Mouse (Mus musculus) T-cell, adult 2 months (primary cell): ENCODE data around the gene Zc3h18.
A peak's percentile ranks its signal among the peaks of the same experiment; 100 is the strongest.

Source experiments
- DNase-seq: peaks from one replicate; pipeline ENCODE4 v3.0.0; 2022; ENCODE audit warnings: low spot score

The Zc3h18 gene

DNA sequence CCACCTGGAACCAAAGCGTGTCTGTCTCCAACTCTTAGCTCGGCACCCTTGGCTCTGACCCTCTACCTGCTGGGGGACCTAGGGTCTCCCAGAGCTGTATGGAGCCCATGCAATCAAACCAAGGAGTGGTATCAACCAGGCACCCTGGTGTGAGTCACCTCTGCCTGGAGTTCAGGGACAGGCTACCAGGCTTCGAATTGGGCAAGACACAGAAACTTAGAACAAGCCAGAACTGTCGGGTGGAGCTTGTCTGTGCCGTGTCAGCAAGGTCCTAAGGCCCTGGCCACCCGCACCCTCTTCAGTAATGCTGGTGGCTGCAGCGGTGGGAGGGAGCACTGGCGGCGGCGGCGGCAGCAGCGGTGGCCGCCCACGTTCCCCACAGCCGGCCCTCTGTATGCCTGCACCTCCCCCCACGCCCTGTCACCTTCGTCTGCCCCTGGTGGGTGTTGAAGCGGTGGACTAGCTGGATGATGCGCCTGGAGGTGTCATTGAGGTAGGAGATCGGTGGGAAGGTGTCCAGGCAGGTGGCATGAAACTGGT is 60.2 kb downstream of the Zc3h18 start:
- DNase-seq, result no peak

DNA sequence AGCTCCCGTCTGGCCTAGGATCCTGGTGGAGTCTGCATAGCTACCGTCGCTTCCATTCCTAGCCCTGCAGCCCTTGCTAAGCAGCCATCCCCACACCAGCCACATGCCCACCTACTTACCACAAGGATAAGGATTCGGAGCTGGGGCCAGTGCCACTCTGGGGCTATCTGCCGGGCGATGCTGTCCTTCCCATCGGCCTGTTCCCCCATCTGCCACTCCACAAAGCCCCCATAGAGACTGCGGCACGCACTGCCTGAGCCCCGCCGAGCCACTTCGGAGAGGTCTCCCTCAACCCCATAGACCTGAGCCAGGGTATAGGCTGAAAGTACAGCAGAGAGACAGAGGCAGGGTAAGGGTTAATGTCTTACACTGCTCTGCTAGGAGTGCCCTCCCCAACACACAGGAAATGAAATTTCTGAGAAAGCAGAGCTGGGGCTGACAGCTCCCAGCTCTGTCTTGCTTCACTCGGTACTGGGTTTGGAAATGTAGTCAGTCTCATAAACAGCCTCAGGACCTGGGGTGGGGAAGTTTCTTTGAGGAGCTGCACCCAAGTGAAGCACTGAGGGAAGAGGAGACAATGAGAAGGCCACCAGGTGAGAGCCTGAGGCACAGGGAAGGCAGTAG is 61.4 kb downstream of the Zc3h18 start:
- peak; percentile 28 for DNase-seq

DNA sequence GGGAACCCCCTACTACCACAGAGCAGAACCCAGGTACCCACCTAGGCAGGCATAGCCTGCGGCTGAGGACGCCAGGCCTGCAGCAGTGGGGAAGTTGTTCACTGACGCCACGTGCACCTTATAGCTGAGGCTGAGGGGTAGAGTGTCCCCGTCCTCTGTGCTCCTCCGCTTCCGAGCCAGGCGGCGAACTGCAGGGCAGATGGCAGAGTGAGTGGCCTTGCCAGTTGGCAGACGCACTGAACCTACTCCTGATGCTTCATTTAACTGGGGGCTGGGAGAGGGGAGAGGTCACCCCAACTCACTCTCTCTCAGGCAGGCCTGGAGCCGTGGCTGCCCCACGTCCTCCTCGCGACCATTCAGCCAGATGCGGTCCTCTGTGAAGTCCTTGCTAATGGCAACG is 62.9 kb downstream of the Zc3h18 start:
- no peak for DNase-seq

DNA sequence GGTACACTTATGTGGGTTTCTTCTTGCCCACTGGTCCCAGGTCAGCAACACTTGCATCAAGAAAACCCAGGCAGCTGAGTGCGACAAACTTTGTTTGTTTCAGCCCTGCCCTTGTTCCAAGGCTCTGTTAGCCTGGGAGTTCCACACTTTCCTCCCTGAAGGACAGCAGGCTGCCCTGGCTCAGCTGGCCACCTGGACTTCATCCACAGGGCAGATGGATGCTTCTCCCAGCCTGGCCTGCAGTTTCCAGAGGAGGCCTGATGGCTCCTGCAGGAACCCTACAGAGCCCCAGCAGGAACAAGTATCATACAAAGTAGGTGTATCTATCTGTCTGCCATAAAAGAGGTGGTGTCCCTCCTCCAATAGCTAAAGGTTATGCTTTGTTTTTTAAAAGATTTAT is 64.9 kb downstream of the Zc3h18 start:
- DNase-seq, result no peak

DNA sequence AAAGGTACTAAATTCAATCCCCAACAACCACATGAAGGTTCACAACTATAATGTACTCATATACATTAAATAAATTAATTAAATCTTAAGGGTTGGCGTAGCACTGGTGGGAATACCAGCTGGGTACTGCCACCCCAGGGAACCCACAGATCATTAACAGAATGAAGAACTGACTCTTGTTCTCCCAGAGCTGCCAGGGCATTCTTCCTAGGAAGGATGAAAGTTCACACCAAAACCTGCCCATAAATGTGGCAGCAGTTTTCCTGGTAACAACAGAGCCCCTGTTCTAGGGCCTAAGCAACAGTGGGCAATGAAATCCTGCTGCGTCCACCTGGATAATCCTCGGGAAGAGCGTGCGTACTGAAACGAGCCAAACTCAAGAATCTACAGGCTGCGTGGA is 65.9 kb downstream of the Zc3h18 start:
- DNase-seq, result no peak

DNA sequence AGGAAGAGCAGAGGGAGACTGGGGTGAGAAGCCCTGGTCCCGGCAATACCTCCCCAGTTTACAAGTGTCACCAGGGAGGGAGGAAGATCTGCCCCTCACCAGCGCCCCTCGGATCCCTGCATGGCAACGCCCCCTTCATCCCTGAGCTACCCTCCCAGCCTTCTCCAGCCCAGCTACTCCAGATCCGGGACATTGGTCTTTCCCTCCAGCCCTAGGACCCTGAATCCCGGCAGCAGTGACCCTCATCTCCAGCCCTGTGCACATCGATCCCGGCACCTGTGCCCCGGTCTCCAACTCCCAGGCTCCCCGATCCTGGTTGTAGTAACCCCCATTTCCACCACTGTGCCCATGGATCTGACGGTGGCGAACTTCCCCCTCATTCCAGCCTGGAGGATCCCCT is 66.4 kb downstream of the Zc3h18 start:
- DNase-seq, result no peak

DNA sequence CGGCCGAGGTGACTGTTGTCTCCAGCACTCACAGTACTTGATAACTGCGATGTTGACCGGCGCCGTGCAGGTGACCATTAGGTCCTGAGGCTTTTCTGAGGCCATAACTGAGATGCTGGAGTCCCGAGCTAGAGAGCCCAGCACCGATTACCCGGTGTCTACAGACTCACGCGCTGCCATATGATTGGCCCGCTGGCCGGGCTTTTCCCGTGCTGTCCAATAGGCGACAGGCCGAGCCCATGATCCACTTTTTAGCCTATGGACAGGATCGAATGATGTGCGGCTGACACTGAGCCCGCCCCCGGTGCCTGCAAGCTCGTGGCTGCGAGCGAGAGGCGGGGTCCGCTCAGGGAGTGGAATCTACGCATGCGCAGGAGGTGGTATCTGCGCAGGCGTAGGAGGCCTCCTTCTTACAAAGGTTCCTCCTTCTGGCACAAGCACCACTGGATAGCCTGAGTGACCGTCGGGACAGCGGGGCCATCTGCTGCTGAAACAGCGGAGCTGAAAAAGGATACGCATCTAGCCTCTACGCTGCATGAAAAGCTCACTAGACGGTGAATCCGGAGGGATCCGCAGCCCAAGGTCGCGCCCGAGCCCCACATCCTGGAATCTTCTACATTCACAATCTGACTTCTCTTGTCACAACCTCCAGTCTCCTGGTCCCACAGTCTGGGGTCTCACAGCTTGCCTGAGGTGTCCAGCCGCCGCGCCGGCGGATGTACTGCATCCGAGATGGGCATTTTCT is 67.0 kb downstream of the Zc3h18 start, which contains the start of gene Mvd:
Mvd (minus strand) TSS at position 161 of the 745 bp plus-strand sequence.
- DNase-seq, result peak; percentile 99

DNA sequence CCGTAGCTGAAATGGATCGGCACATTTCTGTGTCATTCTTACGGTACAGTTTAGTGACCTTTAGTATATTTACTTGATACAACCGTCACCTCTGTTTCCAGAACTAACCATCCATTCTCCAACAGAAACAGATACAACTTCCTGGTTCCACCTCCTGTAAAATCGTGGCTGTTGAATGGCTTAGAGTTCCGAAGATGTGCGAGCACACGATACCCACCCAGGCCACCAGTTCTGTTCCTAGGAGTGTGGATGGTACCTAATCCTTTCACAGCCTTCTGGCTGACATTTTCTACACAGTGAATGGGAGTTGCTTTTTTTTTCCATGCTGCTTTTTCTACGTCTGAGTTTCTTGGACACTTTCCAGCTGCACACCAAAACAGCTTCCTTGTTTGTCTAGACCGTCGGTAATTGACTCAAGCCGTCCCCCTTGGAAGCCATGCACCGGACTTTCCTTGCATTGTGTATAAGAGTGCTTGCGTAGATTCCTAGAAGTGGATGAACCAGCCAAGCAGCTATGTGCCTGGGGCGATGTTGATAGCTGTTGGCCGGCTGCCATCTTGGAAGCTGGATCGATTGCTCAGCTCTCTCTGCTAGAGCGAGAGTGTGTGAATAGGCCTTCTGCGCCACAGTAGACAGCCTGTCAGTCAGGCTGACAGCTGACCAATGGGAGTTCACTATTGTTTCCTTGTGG is 67.8 kb downstream of the Zc3h18 start:
- peak; percentile 60 for DNase-seq

DNA sequence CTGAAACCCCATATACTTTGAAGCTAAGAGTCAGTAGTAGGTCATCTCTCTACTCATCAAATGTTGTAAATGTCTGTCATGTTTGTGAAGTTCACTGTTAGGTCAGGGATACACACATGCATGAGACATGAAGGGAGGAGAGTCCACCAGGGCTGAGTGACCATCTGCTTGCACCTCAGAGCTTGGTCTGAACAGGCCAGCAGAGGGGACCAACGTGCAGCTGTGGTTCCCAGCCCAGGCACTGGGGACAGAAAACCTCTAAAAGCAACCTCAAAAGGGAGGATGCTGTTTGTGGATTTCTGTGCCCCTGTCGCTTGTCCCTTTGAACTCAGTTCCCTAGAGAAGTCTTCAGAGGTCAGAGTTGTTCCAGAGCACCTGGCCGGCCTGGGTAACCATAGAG is 68.8 kb downstream of the Zc3h18 start:
- DNase-seq, result no peak

DNA sequence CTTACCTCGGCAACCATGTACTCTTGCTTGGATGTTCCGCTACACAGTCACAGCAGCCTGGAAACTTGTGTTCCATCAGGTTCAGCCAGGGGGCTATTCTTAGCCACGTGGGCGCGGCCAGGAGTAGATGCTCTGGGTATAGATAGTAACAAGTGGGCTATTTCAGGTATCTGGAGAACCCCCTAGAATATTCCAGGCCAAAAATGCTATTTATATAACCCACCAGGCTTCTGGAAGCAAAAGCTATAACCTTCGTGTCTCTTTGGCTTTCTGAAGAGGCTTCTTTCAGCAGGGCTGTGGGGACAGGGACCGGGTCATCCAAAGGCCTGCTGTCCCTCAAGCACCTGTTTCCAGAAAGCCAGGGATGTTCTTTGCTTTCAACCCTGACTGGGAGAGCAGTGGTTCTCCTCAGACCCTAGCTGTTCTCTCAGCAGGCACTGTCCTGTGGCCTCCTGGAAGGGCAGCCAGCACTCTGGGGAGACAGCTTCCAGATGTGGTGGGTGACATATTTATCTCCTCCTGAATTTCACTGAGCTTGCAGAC is 74.8 kb downstream of the Zc3h18 start:
- DNase-seq, result no peak

DNA sequence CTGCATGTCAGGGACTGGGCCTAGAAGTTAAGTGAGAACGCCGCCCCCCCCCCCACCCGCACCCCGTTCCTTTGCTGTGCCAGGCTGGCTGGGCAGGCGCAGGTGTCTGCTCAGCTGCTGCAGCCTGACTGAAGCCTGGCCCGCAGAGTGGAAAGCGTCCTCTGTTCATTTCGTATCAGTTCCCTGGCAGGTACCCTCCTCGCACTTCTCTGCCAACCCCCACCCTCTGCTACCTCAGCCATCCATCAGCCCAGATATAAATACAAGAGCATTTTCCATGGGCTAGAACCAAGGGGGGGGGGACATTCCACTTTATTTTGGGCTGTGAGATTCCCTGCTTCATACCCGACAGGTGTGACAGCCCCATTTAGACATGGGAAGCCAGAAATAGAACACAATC is 75.7 kb downstream of the Zc3h18 start:
- no peak for DNase-seq

DNA sequence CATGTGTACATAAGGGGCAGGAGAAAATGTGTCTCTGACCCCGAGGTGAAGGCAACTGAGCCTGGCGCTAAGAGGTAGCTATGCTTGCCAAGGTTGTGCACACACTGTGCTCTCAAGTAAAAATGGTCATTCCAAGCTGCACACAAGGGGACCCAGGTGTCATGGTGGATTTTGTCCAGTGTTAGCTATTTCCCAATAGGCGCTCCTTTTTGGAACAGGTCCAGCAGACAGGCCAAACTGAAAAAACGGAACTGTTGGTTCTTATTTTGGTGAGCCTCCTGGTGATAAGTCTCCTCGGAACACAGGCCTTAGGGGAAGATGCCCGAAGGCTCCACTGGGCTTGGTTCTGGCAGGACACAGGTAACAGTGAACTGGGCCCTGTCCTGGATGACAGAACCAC is 78.0 kb downstream of the Zc3h18 start:
- no peak for DNase-seq

DNA sequence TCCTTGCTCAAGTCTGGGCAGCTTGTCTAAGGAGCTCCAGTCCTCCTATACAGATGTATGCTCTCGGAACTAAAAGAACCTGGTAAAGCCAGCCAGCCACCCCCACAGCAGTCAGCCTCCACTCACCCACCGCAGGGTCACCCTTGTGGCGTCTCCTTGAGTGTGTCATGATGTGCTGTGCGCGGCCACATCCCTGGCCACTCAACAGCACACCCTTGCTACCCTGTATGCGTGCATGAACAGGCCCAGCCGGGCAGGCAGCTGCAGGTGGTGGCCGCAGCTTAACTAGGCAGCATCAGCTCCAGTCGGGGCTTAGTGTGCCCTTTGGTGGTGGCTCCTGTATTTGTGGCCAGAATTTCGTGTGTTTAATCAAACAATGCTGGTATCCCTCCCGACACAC is 80.8 kb downstream of the Zc3h18 start:
- no peak for DNase-seq

DNA sequence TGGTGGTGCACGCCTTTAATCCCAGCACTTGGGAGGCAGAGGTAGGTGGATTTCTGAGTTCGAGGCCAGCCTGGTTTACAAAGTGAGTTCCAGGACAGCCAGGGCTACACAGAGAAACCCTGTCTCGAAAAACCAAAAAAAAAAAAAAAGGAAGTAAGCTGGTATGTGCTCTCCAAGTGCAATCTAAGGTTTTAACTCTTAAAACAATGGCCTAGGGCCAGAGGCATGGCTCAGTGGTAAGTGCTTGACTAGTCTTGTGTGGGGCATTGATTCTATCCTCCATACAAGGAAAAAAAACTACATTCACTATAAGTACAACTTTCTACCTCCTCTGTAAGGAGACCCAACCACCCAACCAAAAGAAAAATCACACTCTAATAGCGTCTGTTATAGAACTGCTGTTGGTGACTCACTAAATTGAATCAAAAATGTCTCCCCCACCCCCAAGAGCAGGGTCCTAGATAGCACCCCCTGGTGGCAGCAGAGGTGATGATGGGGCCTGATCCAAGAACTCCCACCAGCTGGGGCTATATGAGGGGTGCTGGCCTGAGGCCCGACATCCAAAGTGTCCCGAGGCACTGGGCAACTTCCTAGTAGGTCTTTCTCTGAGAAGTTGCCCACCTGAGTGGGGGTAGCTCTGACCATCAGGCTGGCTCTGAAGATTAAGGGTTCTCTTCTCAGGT is 83.0 kb downstream of the Zc3h18 start:
- DNase-seq, result peak; percentile 64

DNA sequence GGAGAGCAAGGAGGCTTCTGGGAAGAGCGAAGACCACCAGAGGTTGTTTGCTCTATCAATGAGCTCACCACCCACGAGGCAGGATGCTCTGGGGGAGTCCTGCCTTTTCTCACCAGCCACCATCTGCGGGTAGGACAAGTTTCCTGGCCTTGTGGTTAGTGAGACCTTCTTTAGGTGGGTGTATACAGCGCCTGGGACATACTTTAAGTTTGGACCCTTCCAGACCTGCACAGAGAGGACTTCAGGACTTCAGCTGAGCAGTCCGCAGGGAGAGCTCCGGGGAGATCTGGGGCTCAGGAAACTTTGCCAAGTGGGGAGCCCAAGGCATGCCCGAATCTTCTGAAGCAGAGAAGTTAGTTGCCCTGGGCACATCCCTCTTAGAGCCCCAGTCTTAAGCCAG is 83.6 kb downstream of the Zc3h18 start:
- DNase-seq, result peak; percentile 55

DNA sequence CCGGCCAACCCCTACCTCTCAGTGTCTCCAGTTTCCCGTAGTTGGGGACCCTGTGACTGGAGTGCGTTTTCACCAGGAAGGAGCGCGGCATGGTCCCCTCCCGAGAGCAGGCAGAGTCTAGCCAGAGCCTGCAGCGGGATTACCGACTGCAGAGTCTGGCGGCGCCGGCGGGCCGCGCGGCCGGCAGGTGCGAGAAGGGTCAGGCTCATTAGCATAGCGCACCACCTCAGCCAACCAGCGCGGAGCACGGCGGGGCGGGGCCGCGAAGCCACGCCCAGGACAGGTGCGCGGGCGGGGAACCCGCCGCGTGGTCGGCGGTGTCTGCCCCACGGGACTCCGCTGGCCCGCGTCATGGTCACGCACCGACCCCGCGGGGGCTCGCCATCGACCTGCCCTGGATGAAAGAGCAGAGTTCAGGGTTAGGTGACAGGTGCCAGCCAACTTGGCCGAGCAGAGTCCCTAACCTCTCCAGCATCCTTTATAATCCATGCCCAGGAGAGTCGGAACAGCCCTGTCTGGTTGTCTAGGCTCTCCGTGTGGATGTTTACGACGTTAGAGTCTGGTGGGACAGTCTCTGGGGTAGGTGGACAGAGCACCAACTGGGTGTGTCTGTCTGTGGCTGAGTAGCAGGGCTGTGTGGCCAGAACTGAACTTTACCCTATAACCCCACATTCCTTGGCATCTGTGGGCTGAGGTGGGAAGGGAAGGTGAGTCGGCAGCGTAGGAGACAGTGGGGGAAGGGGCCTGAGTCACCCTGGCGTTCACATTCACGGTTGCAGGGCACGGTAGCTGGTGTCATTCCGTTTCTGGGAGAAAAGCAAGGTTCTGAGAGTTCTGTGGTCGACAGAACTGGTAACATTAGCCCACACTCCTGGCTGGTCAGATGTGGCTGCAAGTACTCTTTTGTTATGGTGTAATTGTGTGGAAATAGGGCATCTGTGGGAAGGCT is 84.4 kb downstream of the Zc3h18 start, which contains the start of gene Snai3:
Snai3 (minus strand) TSS at position 210 of the 949 bp plus-strand sequence.
- peak; percentile 59 for DNase-seq

DNA sequence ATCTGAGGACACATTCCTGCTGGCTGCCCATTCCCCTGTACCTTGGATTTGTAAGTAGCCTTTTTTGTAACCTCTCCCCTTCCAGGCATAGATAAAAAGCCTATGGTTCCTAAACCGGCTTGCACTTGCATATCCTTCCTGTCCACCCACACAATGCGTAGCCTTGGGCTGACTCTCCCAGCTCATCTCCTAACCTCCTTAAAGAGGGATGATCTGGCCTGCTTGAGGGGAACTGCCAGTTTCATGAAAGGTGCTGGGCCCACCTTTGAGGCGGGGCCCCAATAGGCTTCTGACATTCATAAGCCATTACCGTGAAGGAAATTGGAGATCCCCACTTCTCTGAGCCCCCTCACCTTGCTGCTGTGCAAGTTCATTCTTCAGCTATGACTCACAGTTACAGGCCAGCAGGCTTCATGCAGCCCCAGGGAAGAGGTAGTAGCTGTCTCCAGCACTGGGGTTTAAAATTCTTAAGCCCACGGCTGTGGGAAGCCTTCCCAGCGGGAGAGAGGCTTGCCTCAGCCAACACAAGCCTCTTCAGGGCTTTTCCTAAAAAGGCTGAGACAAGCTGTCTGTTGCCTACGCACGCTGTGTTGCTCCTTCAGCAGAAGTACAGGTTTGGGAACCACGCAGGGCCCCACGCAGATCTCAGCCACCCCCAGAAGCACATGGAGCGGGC is 85.2 kb downstream of the Zc3h18 start:
- DNase-seq, result no peak

DNA sequence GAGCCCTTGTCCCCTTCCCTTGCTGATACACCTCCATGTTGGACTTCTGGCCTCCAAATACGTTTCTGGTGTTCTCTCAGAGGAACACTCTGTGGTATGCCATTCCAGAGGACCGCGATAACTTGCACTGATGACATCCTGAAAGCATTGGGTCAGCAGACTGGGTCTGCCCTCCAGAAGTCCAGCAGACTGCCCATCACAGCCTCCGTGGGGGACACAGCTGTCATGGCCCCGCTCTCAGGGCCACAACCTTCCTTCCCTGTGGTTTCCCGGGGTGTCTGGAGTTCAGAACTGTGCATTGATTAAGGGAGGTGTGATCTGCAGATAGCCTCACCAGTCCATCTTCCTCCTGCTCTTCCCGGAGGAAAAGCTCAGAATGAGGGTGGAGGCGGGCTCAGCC is 86.1 kb downstream of the Zc3h18 start:
- DNase-seq, result no peak

DNA sequence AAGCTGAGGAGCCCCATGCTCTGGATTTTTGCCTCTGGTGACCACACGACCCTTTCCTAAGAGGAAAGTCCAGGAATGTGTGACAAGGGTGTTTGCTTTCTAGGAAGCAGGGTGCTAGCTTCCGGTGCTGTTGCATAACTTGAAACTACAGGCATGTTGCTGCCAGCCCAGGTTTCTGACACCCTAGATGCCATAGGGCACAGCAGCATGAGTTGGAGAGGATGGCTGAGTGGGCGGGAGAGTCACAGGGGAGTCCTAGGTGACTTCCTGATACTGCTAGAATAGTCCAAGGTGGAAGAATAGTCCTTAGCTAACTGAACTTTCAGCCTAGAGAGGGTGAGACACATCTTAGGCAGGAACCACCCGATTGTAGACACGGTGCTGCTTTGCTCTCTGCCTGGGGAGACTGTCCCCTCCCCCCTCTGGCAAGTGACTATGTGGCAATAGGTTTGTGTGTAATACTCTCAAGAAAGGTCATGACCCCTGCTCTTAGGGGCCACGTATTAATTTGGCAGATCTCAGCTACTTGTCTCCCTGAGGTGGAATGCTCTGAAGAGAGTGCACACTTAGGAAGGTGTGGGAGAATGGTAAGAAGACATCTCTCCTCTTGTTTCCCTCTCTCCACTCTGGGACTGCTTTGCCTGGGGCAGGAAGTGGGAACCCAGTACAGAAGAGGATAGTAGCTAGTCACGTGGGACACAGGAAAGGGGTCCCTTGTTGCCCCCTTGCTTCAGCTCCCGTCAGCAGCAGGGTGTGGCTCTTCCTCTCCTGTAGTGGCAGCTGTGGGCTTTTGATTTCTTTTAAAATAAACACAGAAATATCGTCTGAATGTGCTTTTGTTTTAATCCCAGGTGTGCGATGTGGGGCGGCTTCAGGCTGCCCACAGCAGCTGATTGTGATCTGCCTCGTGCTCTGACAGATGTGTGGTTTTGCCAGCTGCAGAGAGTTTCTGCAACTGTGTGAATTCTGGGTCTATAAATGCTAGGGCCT is 87.5 kb downstream of the Zc3h18 start:
- DNase-seq, result peak; percentile 77
